Mouse (Mus musculus) embryonic fibroblast, embryonic 13.5 days (primary cell): ENCODE measurements around the gene Fgd1.

ENCODE experiments used
- CTCF ChIP-seq: IDR thresholded peaks from 2 replicates; pipeline ENCODE4 v1.5.1; 2011; ENCODE audit warnings: mild to moderate bottlenecking, control low read depth, low read length, moderate library complexity, borderline replicate concordance; ENCODE audit not compliant: insufficient read depth
- POLR2A ChIP-seq: IDR thresholded peaks from 2 replicates; pipeline ENCODE4 v1.6.1; 2011; ENCODE audit warnings: low read depth, mild to moderate bottlenecking, control low read depth, low read length, moderate library complexity

- TF ChIP-seq CTCF (no peak), POLR2A (0 out of 2 replicates have a peak, but pooled peaks have one; percentile 8)
Observed at GRCm38 (mm10) chrX:151017897-151018296, 28.1 kb upstream of the Fgd1 start.
